Comparison of ENCODE assay signal across 8 mouse cellular contexts in the genomic region with DNA sequence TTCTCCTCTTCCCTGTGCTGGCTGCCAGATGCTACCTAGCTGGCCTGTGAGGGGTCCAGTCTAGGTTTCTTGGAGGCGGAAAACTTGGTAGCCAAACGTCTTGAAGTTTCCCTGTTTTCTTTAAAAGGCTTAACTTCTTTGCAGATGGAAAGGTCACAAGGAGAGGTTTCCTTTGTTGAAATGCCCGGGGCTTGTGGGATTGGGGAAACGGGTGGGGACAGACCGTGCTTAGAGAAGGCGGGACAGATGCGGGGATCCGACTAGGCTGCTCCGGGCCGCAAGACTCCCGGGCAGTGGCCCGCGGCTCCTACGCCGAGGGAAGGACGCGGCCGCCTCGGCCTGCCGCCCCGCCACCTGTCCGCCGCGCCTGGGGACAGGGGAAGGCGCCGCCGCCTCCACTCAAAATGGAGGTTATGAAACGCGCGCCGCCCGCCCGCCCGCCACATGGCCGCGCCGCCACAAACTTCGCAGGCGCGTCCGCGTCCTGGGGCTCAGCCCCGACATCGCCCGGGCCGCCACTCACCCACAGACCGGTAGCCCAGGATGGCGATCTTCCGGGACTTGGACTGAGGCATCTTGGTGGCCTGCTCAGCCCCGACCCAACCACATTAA. TPM values are rescaled to one million over a fixed set of nuclear protein-coding genes. Genes with fewer than 3 reads are reported as not detected.
DNase-seq lines count a peak whose midpoint lies in the region.

No protein-coding gene starts in this region.

- intact Hi-C loops in left cerebral cortex, postnatal 4 days (cut with DNase I) = no loop called here

- peak; percentile 58 for DNase-seq in cerebellum, adult 9-10 months
- DNase-seq in cerebellum, adult 11 months = no peak
- peak; percentile 62 for DNase-seq in thymus, postnatal 0 days (ENCODE audit: low spot score)
- no peak for DNase-seq in thymus, postnatal 25 days
- DNase-seq in frontal cortex, postnatal 36 days (ENCODE audit: low spot score in 2 of 2) = peak; percentile 52 to 55
- peak; percentile 49 for DNase-seq in left cerebral cortex, postnatal 4 days
- DNase-seq in mesoderm, embryonic 11.5 days (ENCODE audit: low read depth, low spot score) = peak; percentile 39
- DNase-seq in cerebellum, adult 11-12 months = no peak

RNA-seq across cellular contexts. Expression of gene Rheb, which starts 0.7 kb away (rescaled TPM):
- polyA plus RNA-seq in thymus, postnatal 0 days (2015; fragmentation: Nextera tagmentation; extraction: Ambion mirVana) = 193 and 203 TPM in 2 replicates
- total RNA-seq in left cerebral cortex, postnatal 4 days (2021) = 100 to 1,000 TPM; 112 to 127 TPM

Comparison
In these comparisons a context has a peak if more than half of its experiments do, and no peak if none do; other contexts are left out.
1. DNase-seq: peak in cerebellum, adult 9-10 months (single experiment), thymus, postnatal 0 days (single experiment), frontal cortex, postnatal 36 days (2 of 2), left cerebral cortex, postnatal 4 days (single experiment) and mesoderm, embryonic 11.5 days (single experiment); none in cerebellum, adult 11 months (single experiment), thymus, postnatal 25 days (single experiment) and cerebellum, adult 11-12 months (single experiment).